Mouse (Mus musculus): Measurements from ENCODE around the gene Snrnp200. TPM values are rescaled to one million over a fixed set of nuclear protein-coding genes. Genes with fewer than 3 reads are reported as not detected.

Gene Snrnp200
- polyA plus RNA-seq, 1 experiment: 98.9 TPM

GRCm38 (mm10) chr2:127225261-127225660 is 17.1 kb downstream of the Snrnp200 start:
- DNase-seq (ENCODE audit: low read depth): no peak
- TF ChIP-seq CTCF (IDR thresholded peaks at IDR 0.05; ENCODE audit: borderline replicate concordance, extremely low read depth, insufficient read depth, insufficient read length) (no peak), POLR2A (IDR thresholded peaks at IDR 0.05; ENCODE audit: borderline replicate concordance, extremely low read depth, insufficient read depth, insufficient read length, poor library complexity, severe bottlenecking) (no peak)

- no peak for DNase-seq (ENCODE audit: low read depth)
- TF ChIP-seq CTCF (IDR thresholded peaks at IDR 0.05; ENCODE audit: borderline replicate concordance, extremely low read depth, insufficient read depth, insufficient read length) (no peak), POLR2A (IDR thresholded peaks at IDR 0.05; ENCODE audit: borderline replicate concordance, extremely low read depth, insufficient read depth, insufficient read length, poor library complexity, severe bottlenecking) (no peak)
Measured at GRCm38 (mm10) chr2:127237897-127238610, 29.9 kb downstream of the Snrnp200 start.

DNA sequence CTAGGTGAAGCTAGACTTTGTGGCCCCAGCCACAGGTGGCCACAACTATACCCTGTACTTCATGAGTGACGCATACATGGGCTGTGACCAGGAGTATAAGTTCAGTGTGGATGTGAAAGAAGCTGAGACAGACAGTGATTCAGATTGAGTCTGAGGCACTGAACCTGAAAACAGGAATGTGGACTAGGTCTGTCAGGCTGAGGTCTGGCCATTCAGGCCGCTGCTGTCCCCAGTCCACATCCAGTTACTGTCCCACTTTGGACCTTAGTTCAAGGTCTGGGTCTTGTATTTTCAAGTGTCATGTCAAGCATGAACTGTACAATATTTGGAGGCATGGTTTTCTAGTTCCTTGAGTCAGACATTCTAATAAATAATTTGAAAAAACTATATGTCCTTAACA is 31.9 kb downstream of the Snrnp200 start:
- no peak for DNase-seq (ENCODE audit: low read depth)
- TF ChIP-seq CTCF (IDR thresholded peaks at IDR 0.05; ENCODE audit: borderline replicate concordance, extremely low read depth, insufficient read depth, insufficient read length) (no peak), POLR2A (IDR thresholded peaks at IDR 0.05; ENCODE audit: borderline replicate concordance, extremely low read depth, insufficient read depth, insufficient read length, poor library complexity, severe bottlenecking) (no peak)

- peak; percentile 100 for DNase-seq (ENCODE audit: low read depth)
- no peak for TF ChIP-seq CTCF (IDR thresholded peaks at IDR 0.05; ENCODE audit: borderline replicate concordance, extremely low read depth, insufficient read depth, insufficient read length)
- peak; percentile 34; the same call in 1 of the 2 replicates for TF ChIP-seq POLR2A (IDR thresholded peaks at IDR 0.05; ENCODE audit: borderline replicate concordance, extremely low read depth, insufficient read depth, insufficient read length, poor library complexity, severe bottlenecking)
Measured at GRCm38 (mm10) chr2:127247592-127248333, 39.6 kb downstream of the Snrnp200 start, which contains the start of the genes Ciao1 and Tmem127. Gene Ciao1, minus strand, starts transcription at chr2:127247816. Gene Tmem127, plus strand, starts transcription at chr2:127247908.

- peak; percentile 70 for DNase-seq (ENCODE audit: low read depth)
- peak; percentile 48; the same call in 1 of the 2 replicates for TF ChIP-seq CTCF (IDR thresholded peaks at IDR 0.05; ENCODE audit: borderline replicate concordance, extremely low read depth, insufficient read depth, insufficient read length)
- TF ChIP-seq POLR2A (IDR thresholded peaks at IDR 0.05; ENCODE audit: borderline replicate concordance, extremely low read depth, insufficient read depth, insufficient read length, poor library complexity, severe bottlenecking): no peak
Measured at GRCm38 (mm10) chr2:127248334-127249004, 40.3 kb downstream of the Snrnp200 start.

DNA sequence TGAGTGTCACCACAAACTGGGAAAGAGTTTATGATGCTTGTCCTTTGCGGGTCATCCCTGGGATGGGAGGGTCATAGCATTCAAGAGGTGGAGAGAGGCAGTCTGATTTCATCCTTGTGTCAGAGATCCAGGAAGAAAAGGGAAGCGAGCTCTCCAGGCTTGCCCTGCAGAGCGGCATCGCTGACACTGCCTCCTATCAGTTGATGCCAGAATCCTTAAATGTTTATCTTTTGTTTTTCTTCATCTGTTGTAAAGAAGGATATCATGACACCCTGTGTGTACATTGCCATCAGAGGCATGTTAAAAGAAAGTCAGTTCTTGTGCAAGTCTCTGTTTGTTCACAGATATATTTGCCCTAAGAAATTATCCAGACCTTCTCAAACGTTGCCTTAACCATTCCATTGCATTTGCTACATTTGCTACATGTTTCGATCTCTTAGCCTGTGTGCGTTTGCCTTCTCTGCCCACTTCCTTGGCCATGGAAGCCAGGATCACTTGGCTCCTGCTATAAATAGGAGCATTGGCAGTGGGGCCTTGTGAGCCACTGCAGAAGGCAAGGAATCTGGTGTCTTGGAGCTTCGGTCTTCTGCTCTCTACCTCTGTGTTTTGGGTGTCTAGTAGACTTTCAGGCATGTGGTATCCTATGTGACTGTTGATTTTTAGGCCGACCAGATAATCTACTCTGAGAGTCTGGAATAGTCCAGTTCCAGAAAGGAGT is 42.3 kb downstream of the Snrnp200 start:
- DNase-seq (ENCODE audit: low read depth): no peak
- no peak for TF ChIP-seq POLR2A (IDR thresholded peaks at IDR 0.05; ENCODE audit: borderline replicate concordance, extremely low read depth, insufficient read depth, insufficient read length, poor library complexity, severe bottlenecking)
- no peak for TF ChIP-seq CTCF (IDR thresholded peaks at IDR 0.05; ENCODE audit: borderline replicate concordance, extremely low read depth, insufficient read depth, insufficient read length)

- TF ChIP-seq POLR2A (IDR thresholded peaks at IDR 0.05; ENCODE audit: borderline replicate concordance, extremely low read depth, insufficient read depth, insufficient read length, poor library complexity, severe bottlenecking) (no peak), CTCF (IDR thresholded peaks at IDR 0.05; ENCODE audit: borderline replicate concordance, extremely low read depth, insufficient read depth, insufficient read length) (no peak)
Measured at GRCm38 (mm10) chr2:127251457-127251856, 43.3 kb downstream of the Snrnp200 start.

DNA sequence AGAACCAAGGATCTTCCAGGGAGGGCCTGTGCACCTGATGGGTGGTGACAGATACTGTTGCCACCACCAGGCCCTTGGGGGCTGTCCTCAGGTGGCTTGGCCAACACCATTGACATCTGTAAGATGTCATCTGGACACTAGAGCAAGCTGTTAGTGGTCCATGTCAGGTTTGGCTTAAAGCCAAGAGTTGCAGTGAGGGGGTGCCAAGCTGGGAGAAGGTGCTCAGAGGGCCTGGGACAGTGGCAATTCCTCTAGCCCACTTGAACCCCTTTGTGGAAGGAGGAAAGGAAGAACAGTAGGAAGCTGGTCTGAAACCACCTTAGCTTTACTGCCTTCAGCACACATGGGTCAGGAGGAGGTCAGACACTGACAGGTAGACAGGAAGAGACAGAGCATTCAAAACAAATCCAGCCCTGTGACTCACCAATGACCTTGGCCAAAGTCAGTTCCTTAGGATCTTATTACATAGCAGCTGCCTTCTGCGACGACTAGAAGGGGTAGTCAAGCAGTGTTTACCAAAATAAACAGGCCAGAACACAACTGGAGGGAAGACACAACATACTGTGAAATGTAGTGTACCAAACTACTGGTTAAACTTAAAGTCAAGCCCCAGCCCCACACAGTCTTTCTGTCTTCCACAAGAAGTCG is 43.8 kb downstream of the Snrnp200 start:
- no peak for DNase-seq (ENCODE audit: low read depth)
- TF ChIP-seq POLR2A (IDR thresholded peaks at IDR 0.05; ENCODE audit: borderline replicate concordance, extremely low read depth, insufficient read depth, insufficient read length, poor library complexity, severe bottlenecking) (no peak), CTCF (IDR thresholded peaks at IDR 0.05; ENCODE audit: borderline replicate concordance, extremely low read depth, insufficient read depth, insufficient read length) (no peak)

More at GRCm38 (mm10) chr2:127251457-127251856, 43.3 kb downstream of the Snrnp200 start:
- DNase-seq (ENCODE audit: low read depth): no peak

DNA sequence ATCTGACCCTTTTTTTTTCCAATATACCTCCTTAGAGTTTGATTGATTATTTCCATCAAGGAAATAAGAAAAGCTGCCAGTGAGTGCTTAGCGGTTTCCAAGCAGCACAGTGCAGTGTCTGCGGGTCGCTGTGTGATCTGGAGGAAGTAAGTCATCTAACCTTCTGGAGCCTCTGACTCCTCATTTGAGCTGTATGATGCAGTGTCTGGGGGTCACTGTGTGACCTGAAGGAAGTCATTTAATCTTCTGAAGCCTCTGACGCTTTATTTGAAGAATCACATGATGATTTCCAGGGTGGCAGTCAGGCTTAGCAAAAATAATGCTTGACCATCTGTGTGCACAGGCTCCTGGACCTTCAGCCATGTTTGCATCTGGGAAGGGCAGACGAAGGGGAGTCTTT is 44.6 kb downstream of the Snrnp200 start:
- TF ChIP-seq CTCF (IDR thresholded peaks at IDR 0.05; ENCODE audit: borderline replicate concordance, extremely low read depth, insufficient read depth, insufficient read length): no peak
- no peak for TF ChIP-seq POLR2A (IDR thresholded peaks at IDR 0.05; ENCODE audit: borderline replicate concordance, extremely low read depth, insufficient read depth, insufficient read length, poor library complexity, severe bottlenecking)
- DNase-seq (ENCODE audit: low read depth): no peak

GRCm38 (mm10) chr2:127254604-127255134 is 46.5 kb downstream of the Snrnp200 start:
- no peak for DNase-seq (ENCODE audit: low read depth)
- TF ChIP-seq CTCF (IDR thresholded peaks at IDR 0.05; ENCODE audit: borderline replicate concordance, extremely low read depth, insufficient read depth, insufficient read length) (no peak), POLR2A (IDR thresholded peaks at IDR 0.05; ENCODE audit: borderline replicate concordance, extremely low read depth, insufficient read depth, insufficient read length, poor library complexity, severe bottlenecking) (no peak)

All from brain, embryonic 14.5 days (tissue).